Mouse (Mus musculus): ENCODE data around the gene Fam71e2.

The Fam71e2 gene
- long read RNA-seq, experiment 1: 0 reads
- long read RNA-seq, experiment 2: 0 reads

DNA sequence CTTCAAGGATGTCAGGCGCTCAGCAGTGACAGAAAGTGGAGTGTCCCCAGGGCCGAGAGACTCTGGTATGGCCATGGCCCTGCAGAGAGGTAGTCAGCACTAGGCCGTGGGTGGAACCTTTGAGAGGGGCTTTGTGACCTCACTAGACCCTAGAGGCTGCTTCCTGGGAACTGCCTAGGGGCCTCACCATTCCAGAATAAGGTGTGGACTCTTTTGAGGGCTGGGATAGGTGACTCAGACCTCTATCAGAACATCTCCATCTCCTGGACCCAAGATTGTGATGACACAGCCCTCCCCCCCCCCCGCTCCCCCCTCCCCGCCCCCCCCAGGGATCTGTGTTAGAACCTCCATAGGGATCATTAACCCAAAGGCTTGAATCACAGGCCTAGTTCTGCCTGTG is at the start of gene Fam71e2:
Gene Fam71e2, minus strand, starts transcription at position 101 of the 400 bp plus-strand sequence.
- intact Hi-C loops (cut with DNase I): no loop called here

DNA sequence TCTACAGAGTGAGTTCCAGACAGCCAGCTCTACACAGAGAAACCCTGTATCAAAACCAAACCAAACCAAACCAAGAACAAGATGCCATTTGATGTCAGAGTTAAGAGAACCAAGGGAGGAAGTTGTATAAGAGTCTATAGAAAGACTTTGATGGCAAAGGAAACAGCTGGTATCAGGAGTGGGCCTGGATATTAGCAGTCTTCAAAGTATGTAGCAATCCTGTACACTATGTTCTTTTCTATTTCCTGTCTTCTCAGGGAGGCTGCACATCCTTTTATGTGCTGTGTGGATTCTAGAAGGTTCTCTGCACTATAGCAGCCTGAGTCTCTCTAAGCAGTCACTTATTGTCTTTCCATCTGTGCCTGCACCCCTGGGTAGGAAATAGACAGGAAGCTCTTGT is 45.5 kb upstream of the Fam71e2 start:
- intact Hi-C loops (cut with DNase I): loop anchor here (5.0 kb wide), 1 partner anchor 36 kb away; no protein-coding TSS in a partner anchor

DNA sequence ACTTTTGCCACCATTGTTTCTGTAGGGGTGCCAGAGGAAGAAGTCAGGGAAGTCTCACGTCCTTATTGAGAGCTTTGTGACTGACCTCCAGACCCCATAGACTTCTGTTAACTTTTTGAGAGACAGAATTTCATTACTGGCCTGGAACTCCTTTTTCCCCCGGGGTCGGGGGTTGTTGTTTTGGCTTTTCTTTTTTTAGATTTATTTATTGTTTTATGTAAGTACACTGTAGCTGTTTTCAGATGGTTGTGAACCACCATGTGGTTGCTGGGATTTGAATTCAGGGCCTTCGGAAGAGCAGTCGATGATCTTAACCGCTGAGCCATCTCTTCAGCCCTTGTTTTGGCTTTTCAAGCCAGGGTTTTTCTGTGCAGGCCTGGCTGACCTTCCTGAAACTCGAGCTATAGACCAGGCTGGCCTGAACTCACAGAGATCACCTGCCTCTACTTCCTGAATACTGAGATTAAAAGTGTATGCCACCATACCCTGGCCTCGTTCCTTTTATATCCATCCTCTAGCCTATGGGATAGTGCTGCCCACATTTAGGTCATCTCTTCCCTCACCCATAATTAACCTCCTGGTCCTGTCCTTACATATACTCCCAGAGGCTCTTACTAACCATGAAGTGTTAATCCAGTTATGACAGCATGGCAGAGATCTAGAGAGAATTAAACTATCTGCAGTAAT is 42.1 kb upstream of the Fam71e2 start:
- intact Hi-C loops (cut with DNase I): no loop called here

GRCm38 (mm10) chr7:4812303-4813104 is 41.4 kb upstream of the Fam71e2 start, which contains the start of gene Ube2s:
Gene Ube2s, minus strand, starts transcription at chr7:4812590.
- intact Hi-C loops (cut with DNase I): no loop called here

DNA sequence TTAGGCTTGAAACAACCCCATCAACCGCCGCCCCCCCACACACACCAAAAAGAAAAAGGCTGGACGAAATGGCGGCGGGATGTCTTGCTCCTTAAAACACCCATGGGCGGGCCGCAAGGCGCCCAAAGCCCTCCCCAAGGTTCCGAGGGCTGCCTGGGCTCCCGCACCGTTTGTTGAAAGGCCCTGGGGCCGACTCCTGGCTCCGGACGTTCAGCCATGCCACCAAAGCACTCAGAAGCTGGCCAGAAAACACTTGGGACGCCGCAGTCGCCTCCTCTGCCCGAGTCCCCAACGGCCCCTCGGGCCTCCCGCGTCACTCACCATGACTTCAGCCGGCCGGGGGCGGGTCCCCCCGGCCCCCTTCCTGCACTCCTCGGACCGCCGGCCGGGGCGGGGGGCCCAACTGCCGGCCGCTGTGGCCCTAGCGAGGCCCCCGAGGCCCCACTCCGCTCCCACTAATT is 40.8 kb upstream of the Fam71e2 start:
- intact Hi-C loops (cut with DNase I): loop anchor here (2.0 kb wide), 1 partner anchor 127 kb away; no protein-coding TSS in a partner anchor

DNA sequence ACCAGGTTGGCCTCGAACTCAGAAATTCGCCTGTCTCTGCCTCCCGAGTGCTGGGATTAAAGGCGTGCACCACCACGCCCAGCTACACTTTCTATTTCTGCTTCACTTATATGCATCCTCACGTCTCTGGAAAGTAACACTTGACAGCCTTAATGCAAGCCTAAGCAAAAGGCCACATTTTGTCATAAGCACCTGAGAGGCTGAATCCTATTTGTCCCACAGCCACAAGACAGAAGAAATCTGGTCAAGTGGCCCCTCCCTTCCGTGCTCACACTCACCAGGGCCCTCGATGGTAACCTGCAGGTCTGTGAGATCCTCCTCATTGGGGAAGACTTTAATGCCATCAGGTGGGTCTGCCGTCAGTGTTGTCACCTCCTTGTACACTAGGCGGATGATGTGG is 40.0 kb upstream of the Fam71e2 start:
- intact Hi-C loops (cut with DNase I): loop anchor here (2.0 kb wide), 1 partner anchor 128 kb away; no protein-coding TSS in a partner anchor

- intact Hi-C loops (cut with DNase I): loop anchor here (2.0 kb wide), 1 partner anchor 250 kb away; no protein-coding TSS in a partner anchor
Observed at GRCm38 (mm10) chr7:4806716-4807115, 35.6 kb upstream of the Fam71e2 start.

DNA sequence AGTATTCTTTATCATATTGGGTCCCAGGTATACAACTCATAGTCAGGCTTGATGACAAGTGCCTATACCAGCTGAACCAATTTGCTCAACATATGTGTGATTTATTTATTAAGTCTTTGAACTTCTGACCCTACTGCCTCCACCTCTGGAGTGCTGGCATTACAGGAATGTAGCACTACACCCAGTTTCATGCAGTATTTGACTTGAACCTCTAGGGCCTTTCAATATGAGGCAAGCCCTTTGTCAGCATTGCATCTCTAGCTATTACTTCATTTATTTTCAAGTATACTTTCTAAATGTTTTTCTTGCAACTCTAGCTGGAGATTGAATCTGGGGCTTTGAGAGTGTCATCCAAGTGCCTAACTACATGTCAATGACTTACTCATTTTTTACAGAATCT is 31.1 kb upstream of the Fam71e2 start:
- intact Hi-C loops (cut with DNase I): no loop called here

GRCm38 (mm10) chr7:4795767-4796433 is 24.8 kb upstream of the Fam71e2 start:
- intact Hi-C loops (cut with DNase I): loop anchor here (10.0 kb wide), 1 partner anchor 171 kb away; no protein-coding TSS in a partner anchor

DNA sequence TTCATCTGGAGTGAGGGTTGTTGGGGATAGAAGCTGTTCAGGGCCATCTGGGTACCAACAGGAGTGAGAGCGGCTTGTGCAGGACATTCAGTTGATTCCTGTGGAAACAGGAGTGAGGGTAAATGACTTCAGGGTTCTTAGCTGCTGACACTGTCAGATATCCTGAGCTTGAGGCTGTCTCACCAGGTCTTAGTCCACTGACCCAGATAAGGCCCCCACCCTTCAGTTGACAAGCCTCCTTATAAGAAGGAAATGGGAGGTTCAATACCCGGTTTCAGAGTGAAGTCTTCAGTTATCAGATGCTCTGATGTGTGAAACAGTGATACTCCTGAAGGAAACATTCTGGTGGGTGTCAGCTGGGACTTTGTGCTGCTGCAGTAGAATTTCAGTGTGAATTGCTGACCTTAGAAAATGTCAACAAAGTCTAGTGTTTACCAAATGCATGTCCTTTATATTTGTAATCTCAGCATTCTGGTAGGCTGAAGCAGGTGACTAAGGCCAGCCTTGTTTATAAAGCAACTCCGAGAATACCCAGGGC is 23.6 kb upstream of the Fam71e2 start:
- intact Hi-C loops (cut with DNase I): loop anchor here (5.0 to 10.0 kb wide), 2 partner anchors 82 to 170 kb away; no protein-coding TSS in a partner anchor

GRCm38 (mm10) chr7:4793674-4794073 is 22.6 kb upstream of the Fam71e2 start:
- intact Hi-C loops (cut with DNase I): loop anchor here (5.0 to 10.0 kb wide), 2 partner anchors 81 to 169 kb away; no protein-coding TSS in a partner anchor

DNA sequence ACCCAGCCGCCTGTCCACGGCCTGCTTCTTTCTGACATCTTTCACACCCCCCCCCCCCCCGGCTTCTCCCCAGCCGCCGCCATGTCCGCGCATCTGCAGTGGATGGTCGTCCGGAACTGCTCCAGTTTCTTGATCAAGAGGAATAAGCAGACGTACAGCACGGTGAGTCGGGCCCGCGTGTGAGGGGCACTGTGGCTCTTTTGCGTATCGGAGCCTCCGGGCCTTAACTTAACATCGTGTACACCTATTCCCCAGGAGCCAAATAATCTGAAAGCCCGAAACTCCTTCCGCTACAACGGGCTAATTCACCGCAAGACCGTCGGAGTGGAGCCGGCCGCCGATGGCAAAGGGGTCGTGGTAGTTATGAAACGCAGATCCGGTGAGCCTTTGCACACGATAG is 22.1 kb upstream of the Fam71e2 start:
- intact Hi-C loops (cut with DNase I): loop anchor here (5.0 to 10.0 kb wide), 2 partner anchors 81 to 168 kb away; no protein-coding TSS in a partner anchor

DNA sequence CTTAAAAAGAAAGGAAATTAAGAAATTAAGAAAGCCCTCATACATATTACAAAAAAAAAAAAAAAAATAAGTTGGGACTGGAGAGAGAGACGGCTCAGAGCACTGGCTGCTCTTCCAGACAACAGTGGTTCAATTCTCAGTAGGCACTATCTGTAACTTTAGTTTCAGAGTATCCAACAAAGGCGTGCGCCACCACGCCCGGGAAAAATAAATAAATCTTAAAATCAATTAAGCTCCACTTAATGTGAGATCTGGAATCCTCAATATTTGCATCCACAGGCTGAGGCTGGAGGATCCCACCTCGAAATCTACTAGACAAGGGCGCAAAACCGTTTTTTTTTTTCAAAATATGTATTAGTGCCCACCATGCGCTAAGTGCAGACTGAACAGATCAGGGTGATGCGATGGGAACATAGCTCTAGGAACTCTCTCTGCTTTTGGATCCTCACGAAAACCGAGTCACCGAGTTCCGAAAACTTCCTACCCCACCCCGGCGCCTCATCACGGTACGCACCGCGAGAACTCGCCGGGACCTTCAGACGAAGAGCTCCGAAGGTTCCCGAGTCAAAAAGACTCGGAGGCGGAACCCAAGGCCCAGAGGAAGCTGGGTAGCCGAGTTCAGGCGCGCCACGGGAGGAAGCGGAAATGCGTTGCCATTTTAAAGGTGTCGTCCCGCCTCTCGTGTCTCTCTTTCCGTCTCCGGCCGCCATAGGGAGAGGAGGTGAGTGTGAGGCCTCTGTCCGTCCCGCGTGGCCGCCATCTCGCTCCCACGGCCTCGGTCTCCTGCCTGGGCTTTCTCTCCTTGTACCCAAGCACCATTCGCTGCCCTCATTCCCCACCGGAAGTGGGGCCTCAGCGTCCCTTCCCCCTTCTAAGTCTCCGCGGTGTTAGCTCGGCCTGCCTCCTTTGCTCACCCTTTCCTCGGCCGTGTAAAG is 21.4 kb upstream of the Fam71e2 start, which contains the start of gene Rpl28:
Gene Rpl28, plus strand, starts transcription at position 597 of the 935 bp plus-strand sequence.
- intact Hi-C loops (cut with DNase I): loop anchor here (5.0 to 10.0 kb wide), 2 partner anchors 80 to 168 kb away; no protein-coding TSS in a partner anchor

DNA sequence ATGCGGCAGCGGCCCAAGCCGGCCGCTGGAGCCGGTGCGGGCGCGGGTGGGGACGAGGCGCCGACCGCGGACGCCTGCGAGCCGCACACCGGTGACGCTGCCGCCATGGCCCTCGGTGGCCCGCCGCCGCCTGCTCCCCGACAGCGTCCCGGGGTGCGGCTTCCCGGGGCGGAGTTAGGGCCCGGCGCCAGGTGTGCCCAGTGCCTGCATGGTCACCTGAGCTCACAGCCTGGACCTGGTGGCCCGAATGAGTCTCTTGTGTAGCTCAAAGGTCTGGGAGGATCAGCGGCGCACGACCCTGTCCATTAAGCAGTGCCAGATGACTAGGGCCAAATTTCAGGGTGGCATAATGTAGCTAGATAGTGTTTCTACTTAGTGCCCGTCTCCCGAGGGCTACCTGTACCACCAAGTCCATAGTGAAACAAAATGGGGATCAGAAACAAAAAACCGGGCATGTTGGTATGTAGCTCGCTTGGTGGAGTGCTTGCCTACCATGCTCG is 18.4 kb upstream of the Fam71e2 start, which contains the start of gene Tmem238:
Gene Tmem238, minus strand, starts transcription at position 221 of the 500 bp plus-strand sequence.
- intact Hi-C loops (cut with DNase I): loop anchor here (5.0 kb wide), 2 partner anchors 47 to 232 kb away; partner anchors contain the start of gene Kmt5c

DNA sequence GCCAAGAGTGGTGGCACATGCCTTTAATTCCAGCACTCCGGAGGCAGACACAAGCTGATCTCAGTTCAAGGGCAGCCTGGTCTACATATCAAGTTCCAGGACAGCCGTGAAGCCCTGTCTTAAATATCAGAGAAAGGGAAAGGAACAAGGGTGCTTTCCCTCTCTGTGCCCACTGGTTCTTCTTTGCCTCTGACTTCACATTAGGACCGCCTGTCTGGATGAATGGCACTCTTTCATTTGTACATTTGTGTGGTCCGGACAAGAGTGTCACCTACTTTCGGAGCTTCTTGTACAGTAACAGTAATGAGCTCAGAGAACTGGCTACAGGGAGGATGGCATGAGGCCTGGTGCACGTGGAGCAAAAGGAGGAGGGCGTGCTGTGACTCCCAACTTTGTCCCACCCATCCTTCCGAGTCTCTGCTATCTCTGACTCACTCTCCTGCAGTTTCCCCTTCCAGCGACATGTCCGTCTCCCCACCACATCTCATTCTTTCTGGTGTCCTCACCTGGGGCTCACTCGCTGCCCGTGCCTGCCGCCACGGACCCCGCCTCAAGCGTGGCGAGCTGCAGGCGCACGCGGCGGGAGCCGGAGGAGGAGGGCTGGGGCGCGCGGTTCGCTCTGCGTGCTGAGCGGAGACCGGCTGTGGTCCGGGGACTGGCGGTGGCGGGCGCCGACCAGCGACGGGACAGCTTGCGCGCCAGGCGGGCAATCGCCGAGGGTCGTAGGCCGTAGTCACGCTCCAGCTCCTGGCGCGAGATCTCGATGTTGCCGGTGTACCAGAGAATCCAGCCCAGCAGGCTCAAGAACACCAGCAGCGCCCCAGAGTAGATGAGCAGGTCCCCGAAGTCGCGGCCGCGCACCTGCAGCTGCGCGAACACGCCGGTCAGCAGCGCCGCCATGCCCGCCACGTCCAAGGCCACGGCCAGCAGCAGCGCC is 17.7 kb upstream of the Fam71e2 start:
- intact Hi-C loops (cut with DNase I): loop anchor here (5.0 kb wide), 2 partner anchors 46 to 231 kb away; partner anchors contain the start of gene Kmt5c

DNA sequence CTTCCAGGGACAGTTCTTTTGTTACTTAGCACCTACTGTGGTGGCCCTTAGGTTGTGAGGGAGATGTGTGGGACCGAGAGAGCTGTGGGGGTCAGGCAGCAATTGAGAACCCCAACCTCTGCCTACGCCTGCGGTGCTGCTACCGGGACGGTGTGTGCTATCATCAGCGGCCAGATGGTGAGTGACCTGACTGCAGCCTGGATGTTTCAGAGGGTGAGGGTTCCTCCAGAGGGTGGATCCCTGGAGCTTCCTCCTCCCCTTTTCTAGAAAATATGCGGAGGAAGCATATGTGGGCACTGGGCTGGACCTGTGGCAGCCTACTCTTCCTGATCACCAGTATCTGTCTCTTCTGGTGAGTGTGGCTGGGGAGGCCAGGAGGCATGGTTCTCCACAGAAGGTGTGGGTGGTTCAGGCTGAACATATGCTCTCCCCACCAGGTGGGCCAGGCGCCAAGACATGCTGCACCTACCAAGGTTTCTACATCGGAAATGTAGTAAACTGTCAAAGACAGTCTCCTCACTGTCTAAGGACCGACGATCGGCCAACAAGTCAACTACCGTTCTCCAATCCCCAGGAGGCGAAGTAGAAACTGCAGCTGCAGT is 12.7 kb upstream of the Fam71e2 start:
- intact Hi-C loops (cut with DNase I): no loop called here

GRCm38 (mm10) chr7:4782759-4783158 is 11.7 kb upstream of the Fam71e2 start, which contains the start of the genes Il11 and Tmem190:
Gene Il11, minus strand, starts transcription at chr7:4782859.
Gene Tmem190, plus strand, starts transcription at chr7:4782937.
- intact Hi-C loops (cut with DNase I): no loop called here
